Mouse (Mus musculus) thymus, postnatal 14 days (tissue): ENCODE measurements around the gene Il1f9.
"Not testable (repeated sequence)": the region's sequence is repeated elsewhere in the genome, so short reads cannot be mapped to it uniquely, and the experiment has no call there.

ENCODE experiments used
- DNase-seq: peaks from one replicate; pipeline ENCODE4 v3.0.0; 2021

Gene Il1f9

DNA sequence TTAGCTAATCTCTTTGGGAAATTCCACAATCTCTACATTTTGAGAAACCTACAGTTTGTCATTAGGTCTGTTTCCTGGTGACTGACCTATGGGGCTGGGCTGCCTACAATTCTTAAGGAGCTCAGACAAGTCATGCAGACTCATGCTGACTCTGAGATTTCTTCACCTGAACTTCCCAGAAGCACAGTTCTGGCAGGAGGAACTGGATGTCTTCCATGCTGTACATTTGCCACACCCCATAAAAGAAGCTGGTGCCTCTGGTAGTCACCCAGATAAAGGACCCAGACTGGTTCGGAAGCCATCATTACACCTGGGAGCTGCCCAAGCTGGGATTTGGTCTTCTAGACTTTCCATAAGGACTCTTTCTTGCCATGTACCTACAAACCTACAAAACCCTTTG lies at the start of gene Il1f9:
Il1f9 (plus strand) TSS at position 301 of the 400 bp plus-strand sequence.
- no peak for DNase-seq

GRCm38 (mm10) chr2:24152861-24153260 lies 33.4 kb upstream of the Il1f9 start, which contains the start of gene Il1f8:
Il1f8 (plus strand) TSS chr2:24153161.
- DNase-seq, result no peak

GRCm38 (mm10) chr2:24181683-24182331 lies 4.5 kb upstream of the Il1f9 start:
- DNase-seq, result not testable (repeated sequence)

GRCm38 (mm10) chr2:24182423-24183147 lies 3.7 kb upstream of the Il1f9 start:
- not testable (repeated sequence) for DNase-seq

- not testable (repeated sequence) for DNase-seq
Observed at GRCm38 (mm10) chr2:24184092-24184491, 2.2 kb upstream of the Il1f9 start.

DNA sequence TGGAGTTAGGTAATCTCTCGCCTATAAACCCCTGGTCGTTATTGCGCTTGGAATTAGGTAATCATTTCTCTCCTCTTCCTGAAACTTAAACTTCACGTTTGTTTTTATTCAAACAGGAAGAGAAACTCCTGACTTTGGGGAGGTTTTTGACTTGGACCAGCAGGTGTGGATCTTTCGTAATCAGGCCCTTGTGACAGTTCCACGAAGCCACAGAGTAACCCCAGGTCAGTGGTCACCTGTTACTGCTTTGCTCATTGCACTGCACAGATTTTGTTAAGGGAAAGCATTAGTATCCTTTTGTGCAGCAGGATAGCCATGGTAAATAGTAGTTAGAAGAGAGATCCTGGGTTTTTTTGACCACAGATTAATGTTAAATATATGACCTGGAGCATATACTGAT lies 1.3 kb downstream of the Il1f9 start:
- DNase-seq, result no peak

- DNase-seq, result no peak
Observed at GRCm38 (mm10) chr2:24188189-24188588, 1.9 kb downstream of the Il1f9 start.

- DNase-seq, result no peak
Observed at GRCm38 (mm10) chr2:24215118-24215517, 28.8 kb downstream of the Il1f9 start, which contains the start of gene Il1f6. Il1f6 (plus strand) TSS chr2:24215418.

DNA sequence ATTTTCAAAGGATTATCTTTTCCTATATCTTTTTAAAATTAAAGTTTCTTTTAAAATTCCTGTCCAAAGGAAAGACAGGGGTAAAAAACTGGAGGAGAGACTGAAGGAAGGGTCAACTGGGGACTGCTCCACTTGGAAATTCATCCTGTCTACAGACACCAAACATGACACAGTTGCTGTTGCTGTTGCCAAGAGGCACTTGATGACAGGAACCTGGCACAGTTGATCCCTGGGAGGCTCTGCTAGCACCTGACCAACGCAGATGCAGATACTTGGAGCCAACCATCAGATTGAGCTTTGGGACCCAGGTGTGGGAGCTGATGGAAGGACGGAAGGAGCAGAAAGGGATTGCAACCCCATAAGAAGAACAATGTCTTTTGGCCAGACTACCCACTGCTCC lies 40.9 kb downstream of the Il1f9 start:
- no peak for DNase-seq
